Mouse (Mus musculus) erythroblast, embryonic 14.5 days (primary cell): ENCODE results near the gene Chst8.

ENCODE experiments used
- GATA1 ChIP-seq: IDR thresholded peaks from 2 replicates; pipeline ENCODE4 v1.6.1; 2012; ENCODE audit warnings: low read length, inconsistent platforms, mixed read lengths
- TAL1 ChIP-seq: IDR thresholded peaks from 3 replicates; pipeline ENCODE4 v1.6.1; 2012; ENCODE audit warnings: low read length, inconsistent platforms, mixed read lengths

GRCm38 (mm10) chr7:34759378-34759822 is 53.1 kb downstream of the Chst8 start:
- TF ChIP-seq TAL1 (no peak), GATA1 (no peak)
